Mouse (Mus musculus) embryonic facial prominence, embryonic 14.5 days (tissue): ENCODE results near the gene Ascc2. TPM values are rescaled to one million over a fixed set of nuclear protein-coding genes. Genes with fewer than 3 reads are reported as not detected.
"Not testable (repeated sequence)": the region's sequence is repeated elsewhere in the genome, so short reads cannot be mapped to it uniquely, and the experiment has no call there.

Source experiments
- ATAC-seq: fragments of 200-750 bp; cut with Nextera tagmentation; 2 replicates; pipeline ENCODE4 v1.8.0; 2017; ENCODE audit warnings: low read depth, moderate number of reproducible peaks, moderate TSS enrichment
- DNase-seq: peaks from one replicate; pipeline ENCODE4 v3.0.0-alpha.2; 2015; ENCODE audit warnings: low spot score
- H3K27ac ChIP-seq: fragments of 300-500 bp; sonication (generic); replicated peaks from 2 replicates; pipeline ENCODE4 v1.5.1; 2014; ENCODE audit warnings: low read depth, mild to moderate bottlenecking, low read length, moderate library complexity
- H3K27me3 ChIP-seq: fragments of 300-500 bp; sonication (generic); replicated peaks from 2 replicates; pipeline ENCODE4 v1.6.1; 2014; ENCODE audit warnings: low read length; ENCODE audit not compliant: control insufficient read depth, insufficient read depth
- H3K36me3 ChIP-seq: fragments of 300-500 bp; sonication (generic); 2 replicates; pipeline ENCODE4 v1.6.1; 2014; ENCODE audit warnings: low read length, mixed read lengths; ENCODE audit not compliant: control insufficient read depth, insufficient read depth
- H3K4me1 ChIP-seq: fragments of 300-500 bp; sonication (generic); 2 replicates; pipeline ENCODE4 v1.6.1; 2014; ENCODE audit warnings: antibody characterized with exemption, low read length; ENCODE audit not compliant: control insufficient read depth, insufficient read depth
- H3K4me2 ChIP-seq: fragments of 300-500 bp; sonication (generic); 2 replicates; pipeline ENCODE4 v1.6.1; 2014; ENCODE audit warnings: low read depth, mild to moderate bottlenecking, low read length, moderate library complexity, mixed read lengths
- H3K4me3 ChIP-seq: fragments of 300-500 bp; sonication (generic); 2 replicates; pipeline ENCODE4 v1.5.1; 2014; ENCODE audit warnings: low read depth, mild to moderate bottlenecking, low read length
- H3K9ac ChIP-seq: fragments of 300-500 bp; sonication (generic); 2 replicates; pipeline ENCODE4 v1.6.1; 2014; ENCODE audit warnings: low read depth, mild to moderate bottlenecking, low read length, moderate library complexity, mixed read lengths
- H3K9me3 ChIP-seq: fragments of 300-500 bp; sonication (generic); 2 replicates; pipeline ENCODE4 v1.6.1; 2016; ENCODE audit warnings: low read length; ENCODE audit not compliant: control insufficient read depth
- WGBS: fragments of 180-500 bp; shearing (Covaris S2); extraction: QIAGEN DNeasy Blood & Tissue Kit; methylation state at CpG from one replicate; pipeline ENCODE4 v1.1.7; 2014; 5-methylcytosine and 5-hydroxymethylcytosine counted together
- polyA plus RNA-seq: library from polyadenylated mRNA; unstranded; fragments of >200 nt; fragmentation: Nextera tagmentation; extraction: Ambion mirVana; gene quantifications from 2 replicates; pipeline ENCODE4 v1.2.1, GENCODE M21; 2014

Ascc2 gene
- polyA plus RNA-seq, 1 experiment from 2014 or later, result 27.8 TPM

GRCm38 (mm10) chr11:4641185-4641584, 3.6 kb downstream of the Ascc2 start:
- Histone ChIP-seq H3K4me1 (peaks cover 11% of the 10 kb centered on the region; the same call in 1 of the 2 replicates), H3K27ac (no peak overlapping the region), H3K36me3 (no peaks in the 10 kb centered on the region), H3K4me3 (no peak overlapping the region), H3K9ac (no peak overlapping the region), H3K4me2 (no peak overlapping the region), H3K9me3 (no peaks in the 10 kb centered on the region), H3K27me3 (no peaks in the 10 kb centered on the region)
- ATAC-seq (no peak; the same call in 1 of the 2 replicates), DNase-seq (no peak)

GRCm38 (mm10) chr11:4643722-4644121, 6.2 kb downstream of the Ascc2 start:
- Histone ChIP-seq H3K9ac (no peak overlapping the region), H3K36me3 (peaks cover 25% of the 10 kb centered on the region), H3K4me2 (no peak overlapping the region), H3K9me3 (no peaks in the 10 kb centered on the region), H3K27me3 (no peaks in the 10 kb centered on the region), H3K4me1 (peaks cover 1% of the 10 kb centered on the region; the same call in 1 of the 2 replicates), H3K4me3 (no peak overlapping the region), H3K27ac (no peak overlapping the region)
- no peak for DNase-seq
- no peak for ATAC-seq
- 68% methylated on average over 5 of the region's 5 CpGs for WGBS

- not testable (repeated sequence) for H3K9me3 ChIP-seq, DNase-seq, H3K4me1 ChIP-seq, H3K27ac ChIP-seq, H3K27me3 ChIP-seq, H3K4me2 ChIP-seq, H3K4me3 ChIP-seq, ATAC-seq, H3K9ac ChIP-seq
- WGBS, result 84% methylated on average over 4 of the region's 6 CpGs
- H3K36me3 ChIP-seq, result peaks cover 40% of the 10 kb centered on the region
These were observed 7.6 kb downstream of the Ascc2 start for GRCm38 (mm10) chr11:4645180-4645579.

GRCm38 (mm10) chr11:4646409-4646808, 8.9 kb downstream of the Ascc2 start:
- WGBS, result 80% methylated on average over 9 of the region's 9 CpGs

GRCm38 (mm10) chr11:4659818-4660217, 22.3 kb downstream of the Ascc2 start:
- Histone ChIP-seq H3K27ac (no peak overlapping the region), H3K27me3 (no peaks in the 10 kb centered on the region), H3K9ac (no peak overlapping the region), H3K4me3 (no peak overlapping the region), H3K4me1 (no peaks in the 10 kb centered on the region), H3K4me2 (no peak overlapping the region), H3K36me3 (peaks cover 55% of the 10 kb centered on the region), H3K9me3 (no peaks in the 10 kb centered on the region)
- DNase-seq (no peak), ATAC-seq (no peak)
- WGBS, result 89% methylated on average over 1 of the region's 1 CpGs

More at GRCm38 (mm10) chr11:4646409-4646808, 8.9 kb downstream of the Ascc2 start:
- Histone ChIP-seq H3K4me2 (no peak overlapping the region), H3K4me1 (no peaks in the 10 kb centered on the region), H3K4me3 (no peak overlapping the region), H3K27me3 (no peaks in the 10 kb centered on the region), H3K9me3 (no peaks in the 10 kb centered on the region), H3K27ac (no peak overlapping the region), H3K9ac (no peak overlapping the region), H3K36me3 (peaks cover 47% of the 10 kb centered on the region)
- ATAC-seq (no peak), DNase-seq (no peak)

- Histone ChIP-seq H3K27ac (no peak overlapping the region), H3K4me1 (no peaks in the 10 kb centered on the region), H3K27me3 (no peaks in the 10 kb centered on the region), H3K4me2 (no peak overlapping the region), H3K9ac (no peak overlapping the region), H3K36me3 (peaks cover 52% of the 10 kb centered on the region), H3K4me3 (no peak overlapping the region), H3K9me3 (no peaks in the 10 kb centered on the region)
- 80% methylated on average over 7 of the region's 7 CpGs for WGBS
- no peak for ATAC-seq
- DNase-seq, result no peak
These were observed 22.9 kb downstream of the Ascc2 start for GRCm38 (mm10) chr11:4660309-4661025.

- H3K27ac ChIP-seq, result no peak overlapping the region
- H3K36me3 ChIP-seq, result peaks cover 44% of the 10 kb centered on the region
- 90% methylated on average over 4 of the region's 4 CpGs for WGBS
These were observed 23.8 kb downstream of the Ascc2 start for GRCm38 (mm10) chr11:4661324-4661723.

GRCm38 (mm10) chr11:4661871-4662495, 24.4 kb downstream of the Ascc2 start:
- Histone ChIP-seq H3K36me3 (peaks cover 46% of the 10 kb centered on the region), H3K27me3 (no peaks in the 10 kb centered on the region), H3K9ac (no peak overlapping the region), H3K27ac (no peak overlapping the region), H3K4me3 (no peak overlapping the region), H3K4me1 (no peaks in the 10 kb centered on the region), H3K9me3 (no peaks in the 10 kb centered on the region), H3K4me2 (no peak overlapping the region)
- ATAC-seq (no peak), DNase-seq (no peak)
- 85% methylated on average over 10 of the region's 10 CpGs for WGBS

More at GRCm38 (mm10) chr11:4661324-4661723, 23.8 kb downstream of the Ascc2 start:
- Histone ChIP-seq H3K9me3 (no peaks in the 10 kb centered on the region), H3K4me1 (no peaks in the 10 kb centered on the region), H3K4me3 (no peak overlapping the region), H3K4me2 (no peak overlapping the region), H3K27me3 (no peaks in the 10 kb centered on the region), H3K9ac (no peak overlapping the region)
- DNase-seq (no peak), ATAC-seq (no peak)

- ATAC-seq (no peak), DNase-seq (no peak)
- no peak overlapping the region for H3K4me3 ChIP-seq
- no peaks in the 10 kb centered on the region for H3K9me3 ChIP-seq
- no peak overlapping the region for H3K9ac ChIP-seq
- H3K4me2 ChIP-seq, result no peak overlapping the region
- no peak overlapping the region for H3K27ac ChIP-seq
- WGBS, result 84% methylated on average over 11 of the region's 11 CpGs
- H3K36me3 ChIP-seq, result peaks cover 47% of the 10 kb centered on the region
- H3K4me1 ChIP-seq, result no peaks in the 10 kb centered on the region
- H3K27me3 ChIP-seq, result no peaks in the 10 kb centered on the region
These were observed 24.9 kb downstream of the Ascc2 start for GRCm38 (mm10) chr11:4662496-4662878.
